Mouse (Mus musculus): Measurements from ENCODE around the gene Sema6d.
"Not testable (repeated sequence)": the region's sequence is repeated elsewhere in the genome, so short reads cannot be mapped to it uniquely, and the experiment has no call there.

Sema6d gene

GRCm38 (mm10) chr2:124298351-124298750 lies 208.6 kb downstream of the Sema6d start:
- DNase-seq, result no peak

- DNase-seq, result no peak
Observed at GRCm38 (mm10) chr2:124298872-124299271, 209.1 kb downstream of the Sema6d start.

- no peak for DNase-seq
Observed at GRCm38 (mm10) chr2:124308605-124309004, 218.8 kb downstream of the Sema6d start.

- no peak for DNase-seq
Observed at GRCm38 (mm10) chr2:124309361-124310128, 219.8 kb downstream of the Sema6d start.

GRCm38 (mm10) chr2:124322528-124323215 lies 232.9 kb downstream of the Sema6d start:
- DNase-seq, result no peak

- DNase-seq, result no peak
Observed at GRCm38 (mm10) chr2:124324107-124324724, 234.4 kb downstream of the Sema6d start.

- no peak for DNase-seq
Observed at GRCm38 (mm10) chr2:124329473-124330130, 239.8 kb downstream of the Sema6d start.

GRCm38 (mm10) chr2:124332890-124333289 lies 243.1 kb downstream of the Sema6d start:
- DNase-seq, result no peak

- not testable (repeated sequence) for DNase-seq
Observed at GRCm38 (mm10) chr2:124334655-124335054, 244.9 kb downstream of the Sema6d start.

- no peak for DNase-seq
Observed at GRCm38 (mm10) chr2:124338296-124338695, 248.5 kb downstream of the Sema6d start.

GRCm38 (mm10) chr2:124354191-124354590 lies 264.4 kb downstream of the Sema6d start:
- DNase-seq, result no peak

GRCm38 (mm10) chr2:124354716-124355115 lies 264.9 kb downstream of the Sema6d start:
- DNase-seq, result no peak

- no peak for DNase-seq
Observed at GRCm38 (mm10) chr2:124369291-124369690, 279.5 kb downstream of the Sema6d start.

GRCm38 (mm10) chr2:124369991-124370390 lies 280.2 kb downstream of the Sema6d start:
- no peak for DNase-seq

- no peak for DNase-seq
Observed at GRCm38 (mm10) chr2:124371363-124371762, 281.6 kb downstream of the Sema6d start.

GRCm38 (mm10) chr2:124385053-124385452 lies 295.3 kb downstream of the Sema6d start:
- no peak for DNase-seq

GRCm38 (mm10) chr2:124385722-124386121 lies 296.0 kb downstream of the Sema6d start:
- DNase-seq, result no peak

GRCm38 (mm10) chr2:124388269-124388668 lies 298.5 kb downstream of the Sema6d start:
- no peak for DNase-seq

- DNase-seq, result no peak
Observed at GRCm38 (mm10) chr2:124396733-124397132, 307.0 kb downstream of the Sema6d start.

GRCm38 (mm10) chr2:124397304-124397703 lies 307.5 kb downstream of the Sema6d start:
- no peak for DNase-seq

- DNase-seq, result no peak
Observed at GRCm38 (mm10) chr2:124399611-124400010, 309.8 kb downstream of the Sema6d start.

GRCm38 (mm10) chr2:124401727-124402380 lies 312.1 kb downstream of the Sema6d start:
- no peak for DNase-seq

GRCm38 (mm10) chr2:124403571-124403970 lies 313.8 kb downstream of the Sema6d start:
- no peak for DNase-seq
